Comparison of ENCODE assay signal across 9 mouse cellular contexts in genomic region chr8:93591608-93592301, GRCm38 (mm10). TPM values are rescaled to one million over a fixed set of nuclear protein-coding genes. Genes with fewer than 3 reads are reported as not detected.
DNase-seq lines count a peak whose midpoint lies in the region; ATAC-seq and TF ChIP-seq lines count a peak whose summit lies in the region.
"Had no signal": no experiment of that assay in that cellular context is flagged by ENCODE, and none has a peak within 500 bp of the region (broad histone marks: within the 10 kb centered on the region; RNA-seq: fewer than 3 reads in every experiment).

No protein-coding gene starts in this region.

- no peaks in the 10 kb centered on the region for H3K27me3 ChIP-seq in forebrain, embryonic 12.5 days
- no peaks in the 10 kb centered on the region for H3K27me3 ChIP-seq in heart, embryonic 16.5 days (ENCODE audit: control insufficient read depth, insufficient read depth, low read length)
- no peaks in the 10 kb centered on the region for H3K27me3 ChIP-seq in lung, embryonic 14.5 days (ENCODE audit: insufficient read depth, low read length)
- H3K27me3 ChIP-seq: liver, embryonic 15.5 days had no signal

- TF ChIP-seq CTCF in lung, embryonic 14.5 days (IDR thresholded peaks at IDR 0.05; ENCODE audit: low read depth): peak; percentile 93

- 32% methylated on average over 9 of the region's 9 CpGs for WGBS in forebrain, embryonic 12.5 days
- 33% methylated on average over 9 of the region's 9 CpGs for WGBS in heart, embryonic 16.5 days
- 36% methylated on average over 9 of the region's 9 CpGs for WGBS in large intestine, adult 2 months
- WGBS in lung, embryonic 14.5 days: 23% methylated on average over 9 of the region's 9 CpGs

- no peaks in the 10 kb centered on the region for H3K36me3 ChIP-seq in ES-E14 (ENCODE audit: control insufficient read depth, insufficient read depth, low read length, poor library complexity, severe bottlenecking)
- H3K36me3 ChIP-seq in forebrain, embryonic 12.5 days (replicated peaks): no peaks in the 10 kb centered on the region
- H3K36me3 ChIP-seq in heart, embryonic 16.5 days (ENCODE audit: control insufficient read depth, insufficient read depth): no peaks in the 10 kb centered on the region
- no peaks in the 10 kb centered on the region for H3K36me3 ChIP-seq in lung, embryonic 14.5 days (ENCODE audit: insufficient read depth)
- H3K36me3 ChIP-seq: liver, embryonic 15.5 days had no signal

- in situ Hi-C loops in ES-E14 (cut with MboI; ENCODE audit: low sequenced_read_pairs in 2 of 2, unreplicated experiment in 2 of 2): loop anchor here (10.0 to 25.0 kb wide), 2 partner anchors 613 to 621 kb away; partner anchors contain the start of gene Nup93 (in 1 of the 2)

- peak; percentile 83 for ATAC-seq in forebrain, embryonic 12.5 days (ENCODE audit: low FRiP score)
- ATAC-seq in heart, embryonic 16.5 days (replicated peaks; ENCODE audit: extremely low read depth, insufficient read depth, low FRiP score): no peak; the same call in 1 of the 2 replicates
- peak; percentile 73 for ATAC-seq in lung, embryonic 14.5 days (ENCODE audit: insufficient read depth)

- H3K27ac ChIP-seq in ES-E14 (ENCODE audit: insufficient read depth, low read depth, low read length, poor library complexity, severe bottlenecking): no peak overlapping the region
- H3K27ac ChIP-seq in forebrain, embryonic 12.5 days: no peak overlapping the region
- H3K27ac ChIP-seq in heart, embryonic 16.5 days (ENCODE audit: low read length): no peak overlapping the region
- no peak overlapping the region for H3K27ac ChIP-seq in lung, embryonic 14.5 days (ENCODE audit: low read depth)
- H3K27ac ChIP-seq: liver, embryonic 15.5 days had no signal

- no peak overlapping the region for H3K9ac ChIP-seq in ES-E14 (ENCODE audit: insufficient read depth, low read depth, low read length, poor library complexity, severe bottlenecking)
- no peak overlapping the region for H3K9ac ChIP-seq in forebrain, embryonic 12.5 days
- H3K9ac ChIP-seq in heart, embryonic 16.5 days (ENCODE audit: low read length): peak overlapping the region; percentile 29; the same call in 1 of the 2 replicates
- no peak overlapping the region for H3K9ac ChIP-seq in lung, embryonic 14.5 days
- H3K9ac ChIP-seq: liver, embryonic 15.5 days had no signal

- DNase-seq in ES-E14 (ENCODE audit: low read depth, low spot score): peak; percentile 84
- peak; percentile 80 for DNase-seq in brain, embryonic 18.5 days (ENCODE audit: low read depth, low spot score)
- peak; percentile 31 for DNase-seq in large intestine, adult 2 months (ENCODE audit: low read depth, low spot score)
- peak; percentile 93 for DNase-seq in lung, embryonic 14.5 days
- DNase-seq in retina, postnatal 1 day: peak; percentile 92
- peak; percentile 73 to 76 for DNase-seq in urinary bladder, postnatal 36 days (ENCODE audit: low spot score in 2 of 2)

- peaks cover 0 to 5% of the 10 kb centered on the region in 2 experiments; a peak in 2 of 4 replicates for H3K4me1 ChIP-seq in ES-E14 (ENCODE audit: control insufficient read depth in 2 of 2, insufficient read depth in 2 of 2, low read length in 2 of 2, poor library complexity in 1 of 2)
- H3K4me1 ChIP-seq in forebrain, embryonic 12.5 days: peaks cover 9% of the 10 kb centered on the region; the same call in 1 of the 2 replicates
- H3K4me1 ChIP-seq in heart, embryonic 16.5 days (ENCODE audit: control insufficient read depth, insufficient read depth, low read length): no peaks in the 10 kb centered on the region
- H3K4me1 ChIP-seq in lung, embryonic 14.5 days (ENCODE audit: insufficient read depth): no peaks in the 10 kb centered on the region
- H3K4me1 ChIP-seq: liver, embryonic 15.5 days had no signal

- H3K4me3 ChIP-seq in ES-E14 (ENCODE audit: insufficient read depth in 1 of 2, low read depth in 1 of 2, low read length in 2 of 2, poor library complexity in 1 of 2, severe bottlenecking in 1 of 2): no peak overlapping the region
- no peak overlapping the region for H3K4me3 ChIP-seq in forebrain, embryonic 12.5 days (replicated peaks)
- H3K4me3 ChIP-seq in heart, embryonic 16.5 days (ENCODE audit: low read length): no peak overlapping the region
- H3K4me3 ChIP-seq in lung, embryonic 14.5 days (ENCODE audit: low read depth, low read length): no peak overlapping the region
- H3K4me3 ChIP-seq: liver, embryonic 15.5 days had no signal

- no peak overlapping the region for H3K4me2 ChIP-seq in forebrain, embryonic 12.5 days
- no peak overlapping the region for H3K4me2 ChIP-seq in heart, embryonic 16.5 days (ENCODE audit: low read depth, low read length)
- no peak overlapping the region for H3K4me2 ChIP-seq in lung, embryonic 14.5 days
- H3K4me2 ChIP-seq: liver, embryonic 15.5 days had no signal

- no peaks in the 10 kb centered on the region for H3K9me3 ChIP-seq in ES-E14 (ENCODE audit: control insufficient read depth, insufficient read depth, low read depth, low read length)
- H3K9me3 ChIP-seq in forebrain, embryonic 12.5 days: no peaks in the 10 kb centered on the region
- no peaks in the 10 kb centered on the region for H3K9me3 ChIP-seq in heart, embryonic 16.5 days (replicated peaks; ENCODE audit: control insufficient read depth, low read length)
- H3K9me3 ChIP-seq in lung, embryonic 14.5 days (ENCODE audit: low read depth, low read length): no peaks in the 10 kb centered on the region
- H3K9me3 ChIP-seq: liver, embryonic 15.5 days had no signal

TF ChIP-seq in ES-E14, 5 proteins besides CTCF, POLR2A, EP300 and RAD21:
- TF ChIP-seq MAFK (IDR thresholded peaks at IDR 0.05; ENCODE audit: insufficient read depth, low read depth, low read length) (no peak), ZC3H11A (IDR thresholded peaks at IDR 0.05; ENCODE audit: borderline replicate concordance, low read depth, low read length) (peak; percentile 50)
TF ChIP-seq in ES-E14: peak in this region for 1.

RNA-seq across cellular contexts. Expression of gene Ces5a, which starts 56.1 kb away (rescaled TPM):
- not detected in 2 replicates for total RNA-seq in ES-E14 (2012; rRNA removed)
- polyA plus RNA-seq in forebrain, embryonic 12.5 days (2016; fragmentation: Nextera tagmentation; extraction: Ambion mirVana): 0.14 TPM in 1 of 2 replicates, not detected in the other
- 0.24 and 0.28 TPM in 2 replicates for polyA plus RNA-seq in heart, embryonic 16.5 days (2015; fragmentation: Nextera tagmentation; extraction: Ambion mirVana)
- 0.09 and 0.29 TPM in 2 replicates for polyA plus RNA-seq in large intestine, adult 2 months (2012; rRNA removed)
- polyA plus RNA-seq in lung, embryonic 14.5 days (2014; fragmentation: Nextera tagmentation; extraction: Ambion mirVana): not detected in 2 replicates
- polyA plus RNA-seq: liver, embryonic 15.5 days had no signal

Comparison
In these comparisons a context has a peak if more than half of its experiments do, and no peak if none do; other contexts are left out.
1. DNase-seq: peak in every context shown above with its lines; median percentile 93 in lung, embryonic 14.5 days; 92 in retina, postnatal 1 day; 84 in ES-E14; 80 in brain, embryonic 18.5 days; 74 in urinary bladder, postnatal 36 days; 31 in large intestine, adult 2 months.